Mouse (Mus musculus) lung, postnatal 0 days (tissue): ENCODE results near the gene Sirt2. TPM values are rescaled to one million over a fixed set of nuclear protein-coding genes. Genes with fewer than 3 reads are reported as not detected.
A peak's percentile ranks its signal among the peaks of the same experiment; 100 is the strongest.

Experiments used
- ATAC-seq: fragments of 200-750 bp; cut with Nextera tagmentation; 2 replicates; pipeline ENCODE4 v1.8.0; 2017; ENCODE audit warnings: moderate library complexity
- DNase-seq: peaks from one replicate; pipeline ENCODE4 v3.0.0-alpha.2; 2016; ENCODE audit warnings: low spot score
- H3K27ac ChIP-seq: fragments of 300-500 bp; sonication (generic); 2 replicates; pipeline ENCODE4 v1.5.1; 2014; ENCODE audit warnings: antibody characterized with exemption, mild to moderate bottlenecking, low read length, mixed read lengths
- H3K27me3 ChIP-seq: fragments of 300-500 bp; sonication (generic); replicated peaks from 2 replicates; pipeline ENCODE4 v1.6.1; 2014; ENCODE audit warnings: low read length, mixed read lengths; ENCODE audit not compliant: insufficient read depth
- H3K36me3 ChIP-seq: fragments of 300-500 bp; sonication (generic); 2 replicates; pipeline ENCODE4 v1.6.1; 2014; ENCODE audit warnings: low read length, mixed read lengths; ENCODE audit not compliant: insufficient read depth
- H3K4me1 ChIP-seq: fragments of 300-500 bp; sonication (generic); 2 replicates; pipeline ENCODE4 v1.6.1; 2014; ENCODE audit warnings: antibody characterized with exemption, low read depth, low read length, mixed read lengths; ENCODE audit not compliant: insufficient read depth
- H3K4me2 ChIP-seq: fragments of 300-500 bp; sonication (generic); replicated peaks from 2 replicates; pipeline ENCODE4 v1.6.1; 2014; ENCODE audit warnings: low read depth, mild to moderate bottlenecking, low read length, moderate library complexity, mixed read lengths
- H3K4me3 ChIP-seq: fragments of 300-500 bp; sonication (generic); 2 replicates; pipeline ENCODE4 v1.5.1; 2014; ENCODE audit warnings: low read depth, low read length
- H3K9ac ChIP-seq: fragments of 300-500 bp; sonication (generic); replicated peaks from 2 replicates; pipeline ENCODE4 v1.6.1; 2014; ENCODE audit warnings: low read depth, mild to moderate bottlenecking
- H3K9me3 ChIP-seq: fragments of 300-500 bp; sonication (generic); 2 replicates; pipeline ENCODE4 v1.6.1; 2016; ENCODE audit warnings: low read length, mixed read lengths
- CTCF ChIP-seq: IDR thresholded peaks from 2 replicates; pipeline ENCODE4 v1.5.1; 2016; ENCODE audit warnings: antibody characterized with exemption, mild to moderate bottlenecking
- EP300 ChIP-seq: IDR thresholded peaks from 2 replicates; pipeline ENCODE4 v1.6.1; 2016; ENCODE audit warnings: antibody characterized with exemption, mild to moderate bottlenecking, control low read depth
- WGBS: fragments of 180-500 bp; shearing (Covaris S2); extraction: QIAGEN DNeasy Blood & Tissue Kit; methylation state at CpG from one replicate; pipeline ENCODE4 v1.1.7; 2014; 5-methylcytosine and 5-hydroxymethylcytosine counted together
- polyA plus RNA-seq: library from polyadenylated mRNA; unstranded; fragments of >200 nt; fragmentation: Nextera tagmentation; extraction: Ambion mirVana; gene quantifications from 2 replicates; pipeline ENCODE4 v1.2.1, GENCODE M21; 2015

The Sirt2 gene
- polyA plus RNA-seq, 1 experiment from 2014 or later = 55.4 TPM

- no peak overlapping the region for H3K27ac ChIP-seq
- H3K9ac ChIP-seq = no peak overlapping the region
- no peak overlapping the region for H3K4me2 ChIP-seq
- ATAC-seq = no peak
- no peaks in the 10 kb centered on the region for H3K4me1 ChIP-seq
- H3K9me3 ChIP-seq = no peaks in the 10 kb centered on the region
- WGBS = 86% methylated on average over 13 of the region's 13 CpGs
- no peak overlapping the region for H3K4me3 ChIP-seq
- peaks cover 13% of the 10 kb centered on the region; the same call in 1 of the 2 replicates for H3K36me3 ChIP-seq
- no peak for DNase-seq
- TF ChIP-seq EP300 = no peak
- no peak for TF ChIP-seq CTCF
- H3K27me3 ChIP-seq = 0 out of 2 replicates have a peak, but pooled peaks cover 7% of the 10 kb centered on the region
Measured at GRCm38 (mm10) chr7:28758623-28759022, 7.9 kb upstream of the Sirt2 start.

- no peaks in the 10 kb centered on the region for H3K27me3 ChIP-seq
- no peak overlapping the region for H3K27ac ChIP-seq
- peaks cover 13% of the 10 kb centered on the region; the same call in 1 of the 2 replicates for H3K36me3 ChIP-seq
- no peaks in the 10 kb centered on the region for H3K9me3 ChIP-seq
- no peak for ATAC-seq
- H3K4me2 ChIP-seq = no peak overlapping the region
- 87% methylated on average over 9 of the region's 9 CpGs for WGBS
- no peak overlapping the region for H3K4me3 ChIP-seq
- no peak overlapping the region for H3K9ac ChIP-seq
- H3K4me1 ChIP-seq = peaks cover 6% of the 10 kb centered on the region; the same call in 1 of the 2 replicates
- TF ChIP-seq EP300 (no peak), CTCF (no peak)
- DNase-seq = no peak
Measured at GRCm38 (mm10) chr7:28761907-28762306, 4.6 kb upstream of the Sirt2 start.

GRCm38 (mm10) chr7:28765211-28765610 is 1.3 kb upstream of the Sirt2 start:
- H3K36me3 ChIP-seq = peaks cover 7% of the 10 kb centered on the region; the same call in 1 of the 2 replicates
- H3K4me3 ChIP-seq = peak overlapping the region; percentile 72; the same call in 1 of the 2 replicates
- no peaks in the 10 kb centered on the region for H3K9me3 ChIP-seq
- 79% methylated on average over 6 of the region's 6 CpGs for WGBS
- ATAC-seq (no peak), DNase-seq (peak; percentile 10)
- H3K4me1 ChIP-seq = peaks cover 6% of the 10 kb centered on the region; the same call in 1 of the 2 replicates
- H3K27ac ChIP-seq = no peak overlapping the region
- H3K27me3 ChIP-seq = no peaks in the 10 kb centered on the region
- peak overlapping the region; percentile 64 for H3K4me2 ChIP-seq
- no peak for TF ChIP-seq CTCF
- no peak for TF ChIP-seq EP300
- H3K9ac ChIP-seq = no peak overlapping the region

GRCm38 (mm10) chr7:28766910-28767309 is 375 bp downstream of the Sirt2 start:
- Histone ChIP-seq H3K27me3 (no peaks in the 10 kb centered on the region), H3K4me1 (peaks cover 6% of the 10 kb centered on the region; the same call in 1 of the 2 replicates), H3K9me3 (no peaks in the 10 kb centered on the region), H3K27ac (no peak overlapping the region), H3K4me3 (peak overlapping the region; percentile 72), H3K4me2 (peak overlapping the region; percentile 65), H3K9ac (peak overlapping the region; percentile 44; the same call in 1 of the 2 replicates), H3K36me3 (no peaks in the 10 kb centered on the region)
- TF ChIP-seq CTCF (no peak), EP300 (no peak)
- DNase-seq (peak; percentile 22), ATAC-seq (no peak)
- under 1% methylated on average over 14 of the region's 14 CpGs for WGBS

GRCm38 (mm10) chr7:28767462-28767965 is 979 bp downstream of the Sirt2 start, which contains the start of gene Nfkbib:
Gene Nfkbib (minus strand): TSS chr7:28767512.
- Histone ChIP-seq H3K27me3 (no peaks in the 10 kb centered on the region), H3K4me3 (peak within 1 kb of the TSS; percentile 72), H3K27ac (no peak within 1 kb of the TSS), H3K9ac (peak within 1 kb of the TSS; percentile 44; the same call in 1 of the 2 replicates), H3K4me1 (peaks cover 6% of the 10 kb centered on the region; the same call in 1 of the 2 replicates), H3K9me3 (no peaks in the 10 kb centered on the region), H3K36me3 (no peaks in the 10 kb centered on the region), H3K4me2 (peak within 1 kb of the TSS; percentile 65)
- ATAC-seq (no peak), DNase-seq (no peak)
- WGBS = 64% methylated on average over 7 of the region's 7 CpGs
- TF ChIP-seq EP300 (no peak), CTCF (no peak)

GRCm38 (mm10) chr7:28769414-28769958 is 3.0 kb downstream of the Sirt2 start:
- ATAC-seq (no peak), DNase-seq (no peak)
- Histone ChIP-seq H3K27me3 (no peaks in the 10 kb centered on the region), H3K4me2 (no peak overlapping the region), H3K4me3 (no peak overlapping the region), H3K36me3 (no peaks in the 10 kb centered on the region), H3K27ac (no peak overlapping the region), H3K9ac (no peak overlapping the region), H3K4me1 (peaks cover 6% of the 10 kb centered on the region; the same call in 1 of the 2 replicates), H3K9me3 (no peaks in the 10 kb centered on the region)
- WGBS = 91% methylated on average over 9 of the region's 9 CpGs
- TF ChIP-seq CTCF (no peak), EP300 (no peak)
